Mouse (Mus musculus) megakaryocyte-erythroid progenitor cell, adult 5 weeks (primary cell): Measurements from ENCODE around the gene Ebna1bp2. TPM values are rescaled to one million over a fixed set of nuclear protein-coding genes. Genes with fewer than 3 reads are reported as not detected.

Experiments used
- polyA plus RNA-seq: library from polyadenylated mRNA; stranded (reverse); fragments of >175 nt; gene quantifications from 2 replicates; pipeline ENCODE4 v1.2.3, GENCODE M21; 2012

Ebna1bp2 gene
- polyA plus RNA-seq = 22.2 and 32.5 TPM in 2 replicates

DNA sequence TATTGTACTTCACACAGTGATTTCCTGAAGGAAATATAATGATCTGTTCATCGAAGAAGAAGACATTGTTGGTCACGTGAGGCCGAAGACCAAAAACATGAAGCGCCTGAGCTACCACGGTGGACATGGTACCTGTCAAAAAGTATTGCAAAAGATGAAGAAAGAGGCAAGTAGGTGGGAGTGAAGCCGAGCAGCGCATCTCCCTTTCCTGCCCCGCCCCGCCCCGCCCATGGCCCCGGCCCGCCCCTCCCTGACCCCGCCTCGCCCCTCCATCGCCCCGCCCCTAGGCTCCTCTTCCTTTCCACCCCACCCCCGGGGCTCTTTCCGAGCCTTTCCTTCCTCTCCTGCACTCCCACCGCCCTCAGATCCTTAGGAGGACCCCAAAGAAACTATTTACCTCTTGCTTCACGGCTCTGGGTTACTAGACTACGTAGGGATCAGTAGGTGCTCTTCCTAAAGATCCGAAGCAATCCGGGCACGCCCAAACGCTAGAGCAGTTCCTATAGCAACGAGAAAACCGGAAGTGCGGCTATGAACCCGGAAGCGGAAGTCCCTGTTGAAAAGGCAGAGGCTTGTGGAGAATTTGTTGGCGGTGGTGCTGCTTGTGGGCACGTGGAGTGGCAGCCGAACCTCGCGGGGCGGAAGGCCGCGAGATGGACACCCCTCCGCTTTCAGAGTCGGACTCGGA is at the start of gene Ebna1bp2, which contains the start of gene Cfap57:
Gene Ebna1bp2, plus strand, starts transcription at position 521 of the 688 bp plus-strand sequence.
Gene Cfap57, minus strand, starts transcription at position 499 of the 688 bp plus-strand sequence.

DNA sequence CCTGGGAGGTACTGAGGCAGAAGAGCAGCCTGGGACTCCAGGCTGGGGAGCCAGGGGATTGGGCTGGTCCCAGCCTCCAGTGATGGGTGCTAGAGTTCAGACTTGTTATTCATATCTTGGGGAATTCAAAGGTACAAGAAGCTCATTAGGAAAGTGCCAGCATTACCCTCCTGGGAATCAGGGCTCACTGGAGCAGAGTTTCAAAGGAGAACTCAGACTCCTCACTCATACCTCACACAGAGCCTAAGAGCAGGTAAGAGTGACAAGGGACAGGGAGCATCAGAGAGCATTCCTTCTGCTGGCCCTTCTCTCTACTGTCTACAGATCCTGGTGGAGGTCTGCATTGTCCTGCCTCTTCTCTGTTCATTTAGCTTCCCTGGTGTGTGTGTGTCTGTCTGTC is 38.1 kb downstream of the Ebna1bp2 start, which contains the start of gene Olfr62:
Gene Olfr62, plus strand, starts transcription at position 301 of the 400 bp plus-strand sequence.

Other genes with a start within 250 kb of the Ebna1bp2 start
- gene Szt2, start 211.5 kb upstream of the Ebna1bp2 start, polyA plus RNA-seq = 62.9 and 83.0 TPM in 2 replicates
- 21.4 and 25.8 TPM in 2 replicates for gene Med8, start 211.5 kb upstream of the Ebna1bp2 start, polyA plus RNA-seq
- 65.0 and 83.4 TPM in 2 replicates for gene Elovl1, start 192.7 kb upstream of the Ebna1bp2 start, polyA plus RNA-seq
- gene Cdc20, start 183.4 kb upstream of the Ebna1bp2 start, polyA plus RNA-seq = 93.6 and 123 TPM in 2 replicates
- gene Mpl, start 163.3 kb upstream of the Ebna1bp2 start, polyA plus RNA-seq = 21.8 and 37.2 TPM in 2 replicates
- 19.4 and 28.6 TPM in 2 replicates for gene Tie1, start 130.7 kb upstream of the Ebna1bp2 start, polyA plus RNA-seq
- gene 2610528J11Rik, start 93.8 kb upstream of the Ebna1bp2 start, polyA plus RNA-seq = 0.40 and 0.70 TPM in 2 replicates
- gene Tmem125, start 76.8 kb upstream of the Ebna1bp2 start, polyA plus RNA-seq = 0.21 and 0.51 TPM in 2 replicates
- 0.15 and 0.48 TPM in 2 replicates for gene Cfap57, start within 50 bp of the Ebna1bp2 start, polyA plus RNA-seq
- gene Olfr62, start 38.2 kb downstream of the Ebna1bp2 start, polyA plus RNA-seq = not detected in 2 replicates
- not detected in 2 replicates for gene Olfr1342, start 72.0 kb downstream of the Ebna1bp2 start, polyA plus RNA-seq
- gene Olfr1341, start 82.7 kb downstream of the Ebna1bp2 start, polyA plus RNA-seq = not detected in 2 replicates
- gene Olfr1340, start 99.3 kb downstream of the Ebna1bp2 start, polyA plus RNA-seq = not detected in 2 replicates
- not detected in 2 replicates for gene Olfr1339, start 111.4 kb downstream of the Ebna1bp2 start, polyA plus RNA-seq
- gene Olfr1338, start 137.9 kb downstream of the Ebna1bp2 start, polyA plus RNA-seq = 0.02 TPM in 1 of 2 replicates, not detected in the other
- not detected in 2 replicates for gene Olfr1337, start 161.8 kb downstream of the Ebna1bp2 start, polyA plus RNA-seq
- gene Olfr1335, start 189.1 kb downstream of the Ebna1bp2 start, polyA plus RNA-seq = not detected in 2 replicates
- not detected in 2 replicates for gene Olfr1333, start 215.5 kb downstream of the Ebna1bp2 start, polyA plus RNA-seq
- gene Olfr1331, start 243.8 kb downstream of the Ebna1bp2 start, polyA plus RNA-seq = not detected in 2 replicates